Mouse (Mus musculus) erythroblast, adult 5-6 weeks (primary cell): ENCODE measurements around the gene Ror2. TPM values are rescaled to one million over a fixed set of nuclear protein-coding genes. Genes with fewer than 3 reads are reported as not detected.

ENCODE experiments used
- ATAC-seq: replicated peaks from 2 replicates; pipeline ENCODE4 v1.8.0; 2016; ENCODE audit warnings: moderate number of reproducible peaks, mild to moderate bottlenecking, moderate TSS enrichment, inconsistent platforms; ENCODE audit not compliant: poor library complexity, low FRiP score, severe bottlenecking
- total RNA-seq, 2 experiments: library from RNA; stranded (forward) in 1 of 2; stranded (reverse) in 1 of 2; fragments of 150-400 nt in 1 of 2; fragments of 200-764, 138-1000 nt in 1 of 2; gene quantifications; 2 replicates each; pipeline versions ENCODE4 v1.2.3 to v1.2.4; 2015 to 2017; ENCODE audit warnings: low replicate concordance in 2 of 2

Ror2 gene
- total RNA-seq, 2 experiments from 2014 or later = not detected

GRCm38 (mm10) chr13:53276381-53276780 lies 9.5 kb downstream of the Ror2 start:
- no peak for ATAC-seq

- ATAC-seq = no peak
Observed at GRCm38 (mm10) chr13:53275778-53276177, 10.1 kb downstream of the Ror2 start.

GRCm38 (mm10) chr13:53274771-53275170 lies 11.2 kb downstream of the Ror2 start:
- ATAC-seq = no peak

GRCm38 (mm10) chr13:53271595-53271994 lies 14.3 kb downstream of the Ror2 start:
- ATAC-seq = no peak

- no peak for ATAC-seq
Observed at GRCm38 (mm10) chr13:53270549-53270948, 15.4 kb downstream of the Ror2 start.

- no peak for ATAC-seq
Observed at GRCm38 (mm10) chr13:53268541-53268940, 17.4 kb downstream of the Ror2 start.

- no peak for ATAC-seq
Observed at GRCm38 (mm10) chr13:53267849-53268248, 18.1 kb downstream of the Ror2 start.

GRCm38 (mm10) chr13:53267155-53267554 lies 18.8 kb downstream of the Ror2 start:
- ATAC-seq = no peak

GRCm38 (mm10) chr13:53266543-53266951 lies 19.4 kb downstream of the Ror2 start:
- ATAC-seq = no peak

- no peak for ATAC-seq
Observed at GRCm38 (mm10) chr13:53264896-53265295, 21.0 kb downstream of the Ror2 start.

GRCm38 (mm10) chr13:53262509-53263250 lies 23.2 kb downstream of the Ror2 start:
- no peak for ATAC-seq

GRCm38 (mm10) chr13:53261106-53261771 lies 24.7 kb downstream of the Ror2 start:
- no peak for ATAC-seq

- no peak for ATAC-seq
Observed at GRCm38 (mm10) chr13:53258943-53259342, 27.0 kb downstream of the Ror2 start.

GRCm38 (mm10) chr13:53258497-53258896 lies 27.4 kb downstream of the Ror2 start:
- no peak for ATAC-seq

GRCm38 (mm10) chr13:53253255-53253654 lies 32.7 kb downstream of the Ror2 start:
- ATAC-seq = no peak

- no peak for ATAC-seq
Observed at GRCm38 (mm10) chr13:53248586-53249401, 37.1 kb downstream of the Ror2 start.

- no peak for ATAC-seq
Observed at GRCm38 (mm10) chr13:53248080-53248479, 37.8 kb downstream of the Ror2 start.

- no peak for ATAC-seq
Observed at GRCm38 (mm10) chr13:53247175-53247574, 38.7 kb downstream of the Ror2 start.

GRCm38 (mm10) chr13:53244151-53244550 lies 41.8 kb downstream of the Ror2 start:
- no peak for ATAC-seq

- ATAC-seq = no peak
Observed at GRCm38 (mm10) chr13:53237455-53237854, 48.5 kb downstream of the Ror2 start.
